Mouse (Mus musculus) monocyte, adult 5-6 weeks (primary cell): ENCODE measurements around the gene Syt17. TPM values are rescaled to one million over a fixed set of nuclear protein-coding genes. Genes with fewer than 3 reads are reported as not detected.
"Not testable (repeated sequence)": the region's sequence is repeated elsewhere in the genome, so short reads cannot be mapped to it uniquely, and the experiment has no call there.

ENCODE experiments used
- ATAC-seq: fragments of 153-309, 156-312 bp; replicated peaks from 2 replicates; pipeline ENCODE4 v1.8.0; 2017; ENCODE audit warnings: mild to moderate bottlenecking; ENCODE audit not compliant: low TSS enrichment, insufficient number of reproducible peaks, severe bottlenecking, poor library complexity, low FRiP score
- total RNA-seq: library from RNA; stranded (forward); fragments of 200-1000, 200-491, 200-594 nt; gene quantifications from 3 replicates; pipeline ENCODE4 v1.2.3, GENCODE M21; 2017

The Syt17 gene
- total RNA-seq, 1 experiment from 2014 or later: not detected

DNA sequence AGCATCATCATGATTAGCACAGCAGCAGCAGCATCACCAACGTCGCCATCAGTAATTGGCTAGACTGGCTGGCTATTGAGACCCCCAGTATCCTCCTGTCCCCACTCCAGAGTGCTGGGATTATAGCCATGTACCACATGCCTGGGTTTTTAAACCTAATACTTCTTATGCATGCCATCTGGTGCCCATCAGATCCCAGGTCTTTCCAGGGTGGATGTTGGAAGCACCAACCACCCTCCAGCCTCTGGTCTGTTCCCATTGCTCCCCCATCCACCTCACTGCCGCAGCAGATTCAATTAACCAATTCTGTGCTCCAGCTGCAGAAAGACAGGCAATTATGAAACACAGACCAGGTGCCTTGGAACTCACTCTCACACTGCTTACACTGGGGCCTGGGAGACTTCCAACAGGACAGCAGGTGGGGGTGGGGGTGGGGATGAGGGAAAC lies 45.4 kb downstream of the Syt17 start:
- no peak for ATAC-seq

DNA sequence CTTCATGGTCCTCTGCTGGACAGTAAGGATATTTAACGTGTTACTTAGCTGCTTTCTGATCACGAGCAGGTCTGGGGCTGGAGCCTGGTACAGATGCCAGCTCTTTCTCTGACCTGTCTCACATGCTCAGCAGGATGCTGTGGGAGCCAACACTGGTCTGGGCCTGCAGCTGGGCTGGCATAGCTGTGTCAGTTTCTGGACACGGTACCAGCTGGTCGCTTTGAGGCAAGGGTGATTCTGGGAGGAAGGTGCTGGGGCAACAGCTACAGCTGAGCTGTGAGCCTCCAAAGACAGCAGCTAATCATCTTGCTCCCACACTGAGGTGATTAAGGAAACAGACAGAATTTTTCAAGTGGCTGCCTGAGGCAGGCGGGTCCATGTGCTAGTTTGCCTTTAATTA lies 46.1 kb downstream of the Syt17 start:
- ATAC-seq: no peak

DNA sequence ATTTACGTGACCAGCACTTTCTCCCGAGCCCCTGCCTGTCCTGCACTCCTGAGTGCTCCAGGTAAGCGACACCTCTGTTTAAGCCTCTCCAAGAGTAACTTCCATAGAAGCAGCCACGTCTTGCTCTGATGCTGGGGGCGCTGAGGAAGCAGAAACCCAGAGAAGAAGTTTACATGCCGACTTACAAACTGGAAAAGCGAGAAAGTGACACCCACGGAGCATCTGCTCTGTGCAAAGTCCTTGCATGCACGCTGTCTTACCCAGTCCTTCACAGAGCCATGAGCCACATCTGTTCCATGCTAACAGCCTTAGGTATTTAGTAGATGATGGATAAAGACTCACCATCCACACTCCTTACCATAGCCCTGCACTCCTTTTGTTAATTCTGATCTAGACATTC lies 48.3 kb downstream of the Syt17 start:
- no peak for ATAC-seq

DNA sequence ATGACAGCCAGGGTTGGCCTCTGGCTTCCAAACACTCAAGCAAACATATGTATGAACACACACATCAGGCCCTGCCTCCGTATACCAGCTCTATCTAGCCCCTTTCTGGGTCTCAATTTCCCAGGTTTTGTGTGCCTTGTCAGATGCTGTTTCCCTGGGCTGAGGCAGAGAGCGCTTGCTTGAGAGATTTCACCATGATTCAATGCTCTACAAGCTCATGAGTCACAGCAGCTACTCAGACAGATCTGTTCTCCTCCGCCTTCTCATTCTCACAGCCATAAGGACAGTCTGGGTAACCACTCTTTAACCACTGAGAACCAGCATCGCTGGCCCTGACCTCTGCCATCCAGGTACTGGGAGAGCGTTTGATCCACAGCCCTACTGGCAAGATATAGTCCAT lies 57.3 kb downstream of the Syt17 start:
- ATAC-seq: no peak

DNA sequence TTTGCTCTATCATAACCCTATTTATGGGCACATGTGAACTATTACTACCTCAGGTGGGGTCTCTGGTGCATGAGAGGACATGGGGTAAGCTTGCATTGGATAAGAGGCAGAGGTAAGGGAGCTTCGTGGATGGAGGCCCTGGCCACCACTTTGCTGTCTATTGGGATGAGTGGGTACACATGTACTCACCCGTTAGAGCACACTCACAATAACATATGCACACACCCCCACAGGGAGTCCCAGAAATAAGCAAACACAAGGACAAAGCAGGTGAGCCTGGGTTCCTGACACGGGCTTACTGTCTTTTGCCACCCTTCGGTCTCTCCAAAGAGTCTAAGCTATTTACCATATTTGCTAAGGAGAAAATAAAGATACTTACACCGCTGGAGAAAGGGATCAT lies 67.0 kb downstream of the Syt17 start:
- ATAC-seq: no peak

DNA sequence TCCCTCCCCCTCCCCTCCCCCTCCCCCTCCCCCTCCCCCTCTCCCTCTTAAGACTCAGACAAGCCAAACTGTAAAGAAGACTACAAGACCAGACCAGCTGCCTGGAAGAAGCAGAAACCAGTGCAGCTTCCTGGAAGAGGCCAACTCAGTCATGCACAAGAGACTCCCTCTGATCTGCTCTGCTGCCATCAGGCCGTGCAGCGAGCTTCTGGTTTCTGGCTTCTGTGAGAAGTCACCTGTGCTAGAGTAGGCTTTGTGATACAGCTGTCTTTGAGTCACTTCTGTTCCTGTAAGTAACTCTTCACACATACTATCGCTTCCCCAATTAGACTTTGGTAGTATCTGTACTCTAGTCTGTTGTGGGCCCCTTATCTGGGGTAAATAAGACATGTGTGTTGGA lies 68.0 kb downstream of the Syt17 start:
- ATAC-seq: no peak

DNA sequence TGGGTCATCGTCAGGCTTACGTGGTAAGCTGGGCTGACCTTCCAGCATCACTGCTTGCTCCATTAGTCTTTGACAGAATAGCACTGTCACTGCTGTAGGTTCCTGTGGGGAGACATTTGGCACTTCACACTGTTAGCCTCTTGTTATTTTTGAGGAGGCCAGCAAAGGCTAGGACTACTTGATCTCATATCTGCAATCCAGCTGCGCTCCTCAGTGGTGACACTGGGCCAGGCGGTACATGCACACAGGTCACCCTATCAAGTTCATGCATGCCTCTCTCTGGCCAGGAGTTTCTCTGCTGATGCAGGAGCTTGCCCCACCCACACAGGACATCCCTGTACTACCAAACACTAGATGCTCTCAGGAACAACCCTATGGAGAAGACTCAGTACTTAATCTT lies 71.4 kb downstream of the Syt17 start:
- no peak for ATAC-seq

DNA sequence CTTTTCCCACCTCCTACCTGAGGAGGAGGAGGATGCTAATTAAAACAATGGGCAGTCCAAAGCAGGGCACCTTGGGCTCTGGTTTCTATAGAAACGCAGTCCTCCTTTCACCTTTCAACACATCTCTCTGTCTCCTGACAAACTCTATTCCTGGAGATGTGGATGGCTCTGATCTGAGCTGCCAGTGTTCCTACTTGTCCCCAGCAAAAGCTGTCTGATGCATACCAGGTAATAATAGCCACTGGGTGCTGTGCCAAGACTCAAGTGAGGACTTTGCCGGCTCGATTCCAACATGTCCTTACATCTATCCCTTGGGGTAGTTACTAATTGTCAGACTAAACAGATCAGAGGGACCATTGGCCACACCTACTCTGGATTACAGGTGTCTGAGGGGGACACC lies 72.7 kb downstream of the Syt17 start:
- no peak for ATAC-seq

DNA sequence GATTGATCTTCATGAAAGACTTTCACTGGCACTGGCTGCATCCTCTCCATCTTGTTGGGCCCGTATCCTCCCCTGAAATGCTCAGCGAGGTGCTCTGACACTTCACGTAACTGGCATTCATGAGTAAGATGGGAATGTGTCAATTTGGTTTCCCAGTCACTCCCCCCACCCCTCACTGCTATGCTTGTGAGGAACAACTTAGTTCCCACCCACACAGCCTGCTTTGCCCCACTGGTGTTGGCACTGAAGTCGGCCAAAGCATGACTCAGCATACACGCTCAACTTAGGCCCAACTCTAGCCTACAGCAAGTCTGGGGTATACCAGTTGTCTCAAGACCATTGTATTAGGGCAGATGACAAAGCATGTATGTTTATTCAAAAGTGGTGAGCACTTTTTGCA lies 76.7 kb downstream of the Syt17 start:
- no peak for ATAC-seq

DNA sequence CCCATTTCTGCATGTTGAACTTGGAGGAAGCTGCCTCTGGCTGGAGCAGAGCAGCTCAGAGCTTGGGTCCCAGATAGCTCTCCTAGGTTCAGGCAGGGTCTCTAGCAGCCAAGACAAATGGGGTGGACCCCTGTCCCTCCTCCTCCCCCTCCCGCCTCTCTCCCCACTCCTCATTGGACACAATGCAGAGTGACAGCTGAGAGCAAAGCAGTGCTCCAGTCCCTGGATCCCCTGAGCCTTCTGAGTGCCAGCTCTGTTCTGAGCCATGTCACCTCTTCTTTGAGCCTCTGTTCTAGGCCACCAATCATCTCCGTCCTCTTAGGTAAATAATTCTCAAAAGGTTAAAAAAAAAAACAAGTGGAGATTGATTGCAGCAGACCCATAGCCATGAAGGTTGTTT lies 78.3 kb downstream of the Syt17 start:
- no peak for ATAC-seq

DNA sequence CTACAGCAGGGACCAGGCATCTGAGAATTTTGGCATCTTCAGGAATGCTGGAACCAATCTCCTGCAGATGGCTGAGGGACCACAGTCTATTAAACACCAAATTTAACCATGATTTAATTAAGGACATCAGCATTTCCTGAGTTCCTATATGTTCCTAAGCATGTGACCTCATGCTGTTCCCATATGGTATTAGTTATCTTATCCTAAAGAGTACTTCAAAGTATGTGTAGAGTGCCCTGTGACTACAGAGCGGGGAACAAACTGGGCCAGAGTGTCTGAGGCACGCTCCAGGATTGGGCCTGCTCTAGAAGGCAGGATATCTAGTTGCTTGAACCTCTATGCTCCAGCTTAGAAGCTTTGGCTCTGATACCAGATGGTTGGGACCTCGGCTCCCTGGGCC lies 82.1 kb downstream of the Syt17 start:
- ATAC-seq: no peak

DNA sequence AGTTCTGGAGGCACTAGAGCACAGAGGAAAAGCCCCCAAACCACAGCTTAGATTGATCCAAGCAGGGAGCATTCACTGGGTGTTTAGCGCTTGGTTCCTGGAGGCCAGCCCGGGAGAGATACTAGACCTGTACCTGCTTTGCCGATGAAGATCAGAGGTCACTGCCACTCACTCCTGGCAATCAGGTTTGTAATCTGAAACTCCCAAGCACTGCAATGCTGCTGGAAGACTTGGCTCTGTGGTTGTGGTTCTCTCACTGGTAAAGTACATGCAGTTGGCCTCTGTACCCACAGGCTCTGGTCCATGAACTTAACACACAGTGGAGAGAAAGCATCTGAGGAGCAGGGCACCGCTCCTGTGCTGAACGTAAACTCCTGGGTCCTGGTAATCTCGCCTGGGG lies 82.8 kb downstream of the Syt17 start:
- ATAC-seq: no peak

DNA sequence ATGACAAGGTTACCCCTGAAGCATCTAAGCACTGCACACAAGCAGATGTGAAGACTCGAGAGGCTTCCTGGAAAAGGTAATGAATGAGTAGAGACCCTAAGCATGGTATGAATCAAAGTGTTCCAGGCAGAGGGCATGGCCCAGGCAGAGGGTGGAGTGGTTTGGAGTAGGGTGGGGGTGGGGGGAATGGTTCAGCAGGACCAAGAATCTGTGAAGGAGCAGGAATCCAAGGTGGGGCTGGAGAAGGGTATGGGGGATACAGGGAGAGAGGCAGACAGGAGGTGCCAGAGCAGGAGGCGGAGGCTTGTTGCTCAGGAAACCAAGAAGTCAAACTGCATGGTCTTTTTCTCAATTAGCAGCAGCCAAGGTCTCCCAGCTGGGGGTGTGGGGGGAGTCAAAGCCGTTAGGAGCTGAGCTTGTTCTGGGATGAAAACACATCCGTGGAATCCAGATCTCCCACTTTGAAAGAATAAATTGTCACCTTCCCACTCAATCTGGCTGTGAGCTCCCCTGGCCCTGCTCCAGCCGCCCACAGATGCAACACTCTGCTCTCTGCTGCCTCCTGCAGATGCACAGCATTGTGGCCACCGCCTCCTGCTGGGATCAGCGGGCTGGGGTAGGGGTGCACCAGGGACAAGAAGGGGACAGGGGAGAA lies 83.5 kb downstream of the Syt17 start:
- ATAC-seq: no peak

DNA sequence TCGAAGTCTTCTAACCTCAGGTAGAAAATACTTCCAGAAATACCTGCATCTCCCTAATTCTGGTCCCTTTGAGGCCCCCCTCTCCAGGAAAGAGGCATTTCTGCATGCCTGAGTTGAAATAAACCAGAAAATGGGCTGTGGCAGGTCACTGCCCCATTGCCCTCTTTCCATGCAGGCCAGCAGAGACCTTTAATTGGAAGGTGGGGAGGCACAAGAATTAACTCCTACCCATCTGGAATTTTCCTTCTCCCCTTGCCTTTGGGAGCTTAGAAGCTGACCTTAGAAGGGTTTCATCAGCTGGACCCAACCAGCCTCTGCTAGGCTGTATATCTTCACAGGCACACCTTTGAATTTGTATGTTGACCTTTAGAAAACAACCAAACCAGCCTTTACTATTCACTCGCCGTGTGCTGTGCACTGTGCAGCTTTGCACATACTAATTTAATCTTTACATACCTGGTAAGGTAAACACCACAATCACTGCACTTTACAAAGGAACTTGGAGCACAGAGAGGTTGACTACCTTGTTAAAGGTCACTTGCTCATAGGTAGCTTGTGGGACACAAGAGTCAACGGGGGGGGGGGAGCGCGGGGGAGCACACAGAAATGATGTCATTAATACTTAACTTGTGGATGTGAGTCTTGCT lies 84.3 kb downstream of the Syt17 start:
- ATAC-seq: no peak

DNA sequence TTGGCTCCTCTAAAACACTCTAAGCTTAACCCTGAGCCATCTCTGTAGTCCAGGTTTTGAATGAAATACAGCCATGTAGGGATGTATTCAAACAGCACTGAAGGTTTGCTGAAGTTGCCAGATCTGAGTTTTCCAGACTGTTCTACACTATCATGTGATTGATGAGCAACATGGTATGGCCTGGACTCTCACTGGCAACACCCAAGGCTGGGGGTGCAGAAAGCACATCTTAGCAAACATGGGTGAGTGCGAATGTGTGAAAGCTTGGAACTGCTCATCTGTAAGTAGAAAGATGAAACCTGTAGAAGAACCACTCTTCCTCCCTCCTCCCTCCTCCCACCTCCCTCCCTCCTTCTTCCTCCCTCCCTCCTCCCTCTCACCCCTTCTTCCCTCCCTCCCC lies 85.1 kb downstream of the Syt17 start:
- ATAC-seq: no peak

DNA sequence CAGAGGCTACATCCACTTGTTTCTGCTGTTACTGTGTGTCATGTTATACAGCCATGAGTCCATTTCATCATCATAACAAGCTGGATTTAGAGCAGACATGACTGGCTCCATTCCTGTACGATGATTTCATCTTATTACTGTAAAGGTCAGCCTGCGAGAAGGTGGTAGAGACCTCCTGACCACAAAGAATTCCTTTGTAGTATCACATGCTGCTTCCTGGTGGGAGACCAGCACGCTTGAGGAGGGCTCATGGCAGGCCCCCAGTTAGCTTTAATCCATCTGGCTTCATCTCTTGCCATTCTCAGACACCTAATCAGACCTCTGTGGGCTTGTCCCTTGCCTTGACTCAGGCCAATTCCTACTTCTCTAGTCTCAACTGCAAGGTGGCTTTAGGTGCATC lies 85.8 kb downstream of the Syt17 start:
- ATAC-seq: no peak

DNA sequence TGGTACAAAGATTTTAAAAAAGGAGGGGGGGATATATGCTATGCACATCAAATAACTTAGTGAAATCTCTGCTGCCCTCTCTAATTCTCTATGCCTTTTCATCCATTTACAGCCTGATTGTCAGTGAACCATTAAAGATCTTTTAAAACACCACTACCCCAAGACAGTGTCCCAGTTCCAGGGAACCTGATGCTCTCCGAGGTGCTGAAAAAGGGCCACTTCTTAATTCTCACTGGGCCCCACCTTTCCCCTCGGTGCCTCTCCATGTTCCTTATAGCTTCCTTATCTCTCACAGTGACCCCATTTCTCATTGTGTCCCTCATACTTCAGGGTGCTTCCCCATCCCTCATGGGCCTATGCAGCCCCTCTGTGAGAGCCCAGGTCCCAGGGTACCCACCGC lies 89.0 kb downstream of the Syt17 start:
- ATAC-seq: no peak

DNA sequence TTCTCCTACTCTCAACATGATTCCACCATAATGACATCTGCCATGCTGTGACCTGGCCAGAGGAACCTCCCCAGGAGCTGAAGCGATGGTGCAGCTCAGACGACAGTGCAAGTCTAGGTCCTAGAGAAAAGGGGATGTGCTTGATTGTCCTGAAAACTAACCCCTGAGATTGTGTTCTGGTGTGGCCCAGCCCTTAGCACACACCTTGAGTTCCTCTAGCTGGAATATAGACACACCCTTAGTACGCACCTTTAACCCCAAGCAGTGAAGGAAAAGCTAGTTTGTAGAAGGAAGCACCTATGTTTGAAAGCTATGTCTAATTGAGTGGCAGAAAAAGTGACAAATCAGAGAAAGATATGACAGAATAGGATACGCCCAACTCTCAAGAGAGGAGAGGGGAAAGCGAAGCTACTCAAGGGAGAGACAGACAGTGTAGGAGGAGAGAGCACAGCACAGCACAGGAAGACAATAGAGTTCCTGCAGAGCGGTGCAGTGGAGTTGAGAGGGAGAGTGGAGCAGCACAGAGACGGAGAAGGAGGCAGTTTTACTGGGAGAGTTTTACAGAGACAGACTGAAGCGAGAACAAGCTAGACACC lies 91.5 kb downstream of the Syt17 start:
- ATAC-seq: not testable (repeated sequence)

DNA sequence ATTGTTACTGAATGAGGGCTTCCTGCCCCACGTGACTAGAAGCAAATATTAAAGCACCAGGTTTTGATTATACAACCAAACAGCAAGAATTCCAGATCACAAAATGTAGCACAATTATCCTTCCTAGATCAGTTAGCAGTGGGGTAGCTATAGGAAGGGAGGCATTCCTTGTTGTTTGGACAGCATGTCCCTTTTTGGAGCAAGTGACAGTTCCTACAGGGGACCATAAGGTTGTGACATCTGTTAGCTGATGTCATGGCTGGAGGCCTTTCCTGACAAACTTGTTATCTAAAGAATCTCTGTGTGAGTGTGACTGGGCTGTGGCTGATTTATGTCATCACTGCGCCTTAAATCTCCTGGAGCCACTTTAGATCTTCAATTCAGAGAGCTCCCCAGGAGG lies 97.2 kb downstream of the Syt17 start:
- no peak for ATAC-seq

DNA sequence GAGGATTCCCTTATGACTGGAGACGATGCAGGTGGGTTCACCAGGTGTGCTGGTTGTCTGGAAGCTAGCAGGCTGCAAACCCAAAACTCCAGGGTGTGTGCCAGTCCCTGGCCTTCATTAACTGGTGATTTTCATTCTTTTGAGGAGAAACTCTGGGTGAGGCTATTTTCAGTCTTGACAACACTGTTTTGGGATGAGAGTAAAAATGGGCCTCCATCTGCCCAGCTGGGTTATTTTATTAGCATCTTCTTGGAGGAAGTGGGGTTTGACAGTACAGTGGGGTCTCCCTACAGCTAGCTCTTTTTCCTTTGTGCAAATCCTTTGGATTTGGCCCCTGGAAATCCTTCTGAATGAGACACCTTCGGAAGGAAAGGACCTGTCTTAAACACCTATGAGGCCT lies 101.1 kb downstream of the Syt17 start:
- no peak for ATAC-seq
